Mouse (Mus musculus): Measurements from ENCODE around the gene Cct8l1.

Gene Cct8l1

DNA sequence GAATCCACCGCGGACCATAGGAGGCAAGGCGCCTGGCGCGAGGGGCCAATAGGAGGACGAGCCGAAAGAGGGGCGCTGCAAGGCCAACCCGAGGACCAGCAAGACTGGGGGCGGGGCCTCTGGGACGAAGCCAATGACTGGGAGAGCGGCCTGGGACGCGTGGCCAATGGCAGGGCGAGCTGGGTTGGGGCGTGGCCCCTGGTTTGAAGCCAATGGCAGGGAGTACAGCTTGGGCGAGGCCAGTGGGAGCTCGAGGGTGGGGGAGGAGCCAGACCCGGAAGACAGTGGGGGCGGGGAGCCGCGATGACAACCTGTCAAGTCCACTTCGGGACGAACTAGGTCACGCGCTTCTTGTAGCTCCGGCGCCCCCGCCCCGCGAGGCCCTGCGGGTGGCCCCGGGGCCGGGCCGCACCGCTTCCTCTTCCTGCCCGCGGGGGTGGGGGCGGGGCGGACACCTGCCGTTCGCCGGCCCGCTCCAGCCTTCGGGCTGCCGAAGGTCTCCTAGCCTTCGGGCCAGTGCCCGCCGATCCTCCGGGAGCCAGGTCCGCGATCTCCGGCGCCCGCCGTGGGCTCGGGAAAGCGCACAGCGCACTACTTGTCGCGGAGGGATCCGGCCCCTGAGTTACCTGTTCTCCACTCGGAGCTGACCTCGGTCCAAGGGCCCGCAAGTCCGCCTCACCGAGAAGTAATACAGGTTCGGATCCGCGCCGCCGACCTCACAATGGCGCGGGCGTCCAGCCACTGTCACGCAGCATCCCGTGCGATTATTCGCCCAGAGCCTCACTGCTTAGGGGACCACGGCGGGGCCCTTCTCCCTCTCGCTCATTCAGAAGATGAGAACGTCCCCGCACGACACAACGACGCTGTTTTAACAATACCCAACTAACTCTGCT is 13.9 kb downstream of the Cct8l1 start:
- DNase-seq (ENCODE audit: low read depth, low spot score) = peak; percentile 99

DNA sequence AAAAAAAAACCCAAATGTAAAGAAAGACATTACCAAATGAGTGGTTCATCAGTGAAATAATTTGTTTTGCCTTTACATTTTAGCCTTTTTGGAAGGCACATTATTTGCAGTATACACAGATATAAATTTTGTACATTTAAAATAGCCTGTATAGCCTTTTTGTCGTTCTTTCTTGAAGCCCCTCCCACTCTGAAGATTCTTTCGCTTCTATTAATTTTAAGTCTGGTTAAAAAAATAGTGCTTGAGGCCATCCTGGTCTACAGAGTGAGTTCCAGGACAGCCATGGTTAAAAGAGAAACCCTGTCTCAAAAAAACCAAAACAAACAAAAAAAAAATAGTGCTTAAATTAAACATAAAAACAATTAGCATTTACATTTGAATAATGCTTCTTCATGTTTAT is 14.8 kb downstream of the Cct8l1 start:
- DNase-seq (ENCODE audit: low read depth, low spot score) = no peak

DNA sequence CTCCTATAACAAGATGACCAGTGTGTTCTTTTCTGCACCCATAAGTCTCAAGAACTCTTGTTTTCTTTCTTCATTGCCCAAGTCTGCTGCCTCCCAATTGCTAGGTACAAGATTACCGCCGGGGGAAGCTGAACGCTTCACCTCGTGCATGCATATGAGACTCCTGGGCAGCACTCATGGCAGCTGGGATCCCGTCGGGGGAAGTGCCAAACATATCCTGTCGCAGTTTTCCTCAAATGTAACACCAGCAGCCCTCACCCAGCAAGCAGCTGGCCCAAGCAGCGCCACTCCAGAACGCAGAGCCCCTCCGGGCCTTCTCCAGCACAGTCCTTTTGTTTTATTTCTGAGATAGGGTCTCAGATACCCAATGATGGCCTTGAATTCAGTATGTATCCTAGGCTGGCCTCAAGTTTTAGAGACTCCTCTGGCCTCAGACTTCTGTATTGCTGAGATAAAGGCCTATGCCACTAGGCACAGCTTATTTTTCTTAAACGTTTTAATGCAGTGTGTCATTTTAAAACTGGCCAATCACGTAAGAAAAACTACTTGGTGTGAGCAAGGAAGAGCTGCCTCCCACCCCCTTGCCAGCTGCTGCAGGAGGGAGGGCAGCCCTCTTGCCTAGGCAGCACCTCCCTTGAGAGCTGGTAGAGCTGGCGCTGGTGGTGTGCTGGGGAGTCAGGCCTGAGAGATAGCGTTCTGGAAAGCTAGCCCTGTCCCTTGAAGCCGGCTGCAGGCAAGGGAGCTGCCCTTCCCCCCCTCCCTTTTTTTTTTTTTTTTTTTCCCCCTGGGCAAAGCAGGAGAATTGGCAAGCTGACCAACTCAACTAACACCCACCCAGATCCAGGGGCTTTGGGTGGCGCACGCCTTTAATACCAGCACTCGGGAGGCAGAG is 16.6 kb downstream of the Cct8l1 start:
- DNase-seq (ENCODE audit: low read depth, low spot score) = no peak

DNA sequence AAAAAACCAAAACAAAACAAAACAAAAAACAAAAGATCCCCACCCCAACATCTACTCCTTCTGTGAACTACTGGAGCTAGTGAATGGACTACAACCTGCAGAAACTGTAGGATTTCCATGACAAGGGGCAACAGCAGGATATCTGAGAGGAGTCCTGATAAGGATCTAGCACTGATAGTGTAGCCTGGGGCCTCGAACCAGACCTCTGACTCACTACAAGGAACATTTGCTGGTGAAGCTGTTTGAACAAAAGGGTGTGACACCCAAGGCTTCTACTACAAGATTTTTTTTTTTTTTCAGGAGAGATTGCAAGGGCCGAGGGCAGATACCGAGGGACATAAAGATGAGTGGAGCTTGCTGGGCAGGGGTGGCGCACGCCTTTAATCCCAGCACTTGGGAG is 17.4 kb downstream of the Cct8l1 start:
- DNase-seq (ENCODE audit: low read depth, low spot score) = no peak

DNA sequence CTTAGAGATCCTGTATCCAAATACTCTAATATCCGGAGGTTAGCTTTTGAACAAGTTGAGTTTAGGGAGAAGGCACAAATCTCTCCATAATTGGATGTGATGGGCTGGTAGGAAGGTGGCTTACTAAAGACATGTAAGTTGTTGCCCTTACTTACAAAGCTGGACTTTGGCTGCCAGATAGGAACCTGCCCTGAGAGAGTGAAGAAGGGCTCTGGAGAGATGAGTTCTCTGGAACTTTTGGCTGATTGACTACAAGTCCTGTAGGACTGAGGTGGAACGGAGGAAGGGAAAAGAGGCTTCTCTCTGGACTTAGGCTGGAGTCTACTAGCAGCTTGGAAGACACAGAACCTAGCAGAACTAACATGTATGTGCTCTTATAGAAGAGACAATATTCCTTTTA is 19.7 kb downstream of the Cct8l1 start:
- no peak for DNase-seq (ENCODE audit: low read depth, low spot score)

DNA sequence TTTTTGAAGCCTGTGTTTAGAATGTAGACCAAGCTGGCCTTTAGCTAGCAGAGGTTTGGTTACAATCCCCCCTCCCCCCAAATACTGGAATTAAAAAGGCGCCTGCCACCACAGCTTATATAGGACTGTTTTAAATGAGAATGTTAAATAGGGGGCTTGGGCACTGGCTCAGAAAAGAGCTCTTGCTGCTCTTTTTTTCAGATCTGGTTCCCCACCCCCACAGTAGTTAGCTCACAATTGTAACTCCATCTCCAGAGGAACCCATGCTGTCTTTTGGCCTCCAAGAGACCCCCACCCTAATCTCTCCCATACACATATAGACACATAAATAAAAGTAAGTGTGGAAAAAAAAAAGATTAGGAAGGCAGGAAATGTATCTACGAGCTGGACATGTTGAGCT is 20.6 kb downstream of the Cct8l1 start:
- DNase-seq (ENCODE audit: low read depth, low spot score) = no peak

DNA sequence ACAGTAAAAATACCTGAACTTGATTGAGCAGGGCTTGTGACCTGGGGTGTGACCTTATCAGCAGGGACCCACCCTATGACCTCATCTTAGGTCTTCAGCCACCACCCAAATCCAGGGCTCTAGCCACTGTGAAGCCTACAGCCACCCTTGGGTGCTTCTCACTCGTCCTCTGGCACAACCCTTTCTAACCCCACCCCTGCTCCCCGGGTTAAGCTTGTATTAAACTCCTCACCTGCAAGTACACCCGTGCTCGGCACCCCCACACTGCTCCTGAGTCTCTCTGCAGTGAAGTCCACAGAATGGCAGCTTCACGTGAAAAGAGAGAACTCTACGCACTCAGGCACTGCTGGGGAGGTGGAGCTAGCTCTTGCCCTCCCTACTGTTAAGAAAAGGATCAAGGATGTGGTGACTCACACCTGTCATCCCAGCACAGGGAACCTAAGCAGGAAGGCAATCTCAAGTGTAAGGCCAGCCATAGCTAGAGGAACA is 21.1 kb downstream of the Cct8l1 start:
- peak; percentile 68 for DNase-seq (ENCODE audit: low read depth, low spot score)

DNA sequence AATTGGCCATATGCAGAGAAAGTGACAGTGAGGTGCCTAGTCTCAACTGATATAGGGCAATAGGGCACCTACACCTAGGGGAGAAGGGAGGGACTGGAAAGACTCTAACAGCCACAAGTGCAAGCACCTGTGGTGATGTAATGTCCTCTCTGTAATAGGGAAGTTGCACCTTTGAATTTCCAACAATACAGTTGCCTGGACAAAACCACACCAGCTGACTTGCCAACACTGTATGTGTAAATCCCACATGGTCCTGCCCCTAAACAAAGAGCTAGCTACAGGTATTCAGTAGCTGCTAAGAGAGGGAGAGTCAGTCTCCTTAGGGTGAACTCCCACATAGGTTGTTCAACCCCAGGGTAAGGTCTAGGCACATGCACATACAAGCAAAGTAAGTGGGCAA is 24.5 kb downstream of the Cct8l1 start:
- no peak for DNase-seq (ENCODE audit: low read depth, low spot score)

DNA sequence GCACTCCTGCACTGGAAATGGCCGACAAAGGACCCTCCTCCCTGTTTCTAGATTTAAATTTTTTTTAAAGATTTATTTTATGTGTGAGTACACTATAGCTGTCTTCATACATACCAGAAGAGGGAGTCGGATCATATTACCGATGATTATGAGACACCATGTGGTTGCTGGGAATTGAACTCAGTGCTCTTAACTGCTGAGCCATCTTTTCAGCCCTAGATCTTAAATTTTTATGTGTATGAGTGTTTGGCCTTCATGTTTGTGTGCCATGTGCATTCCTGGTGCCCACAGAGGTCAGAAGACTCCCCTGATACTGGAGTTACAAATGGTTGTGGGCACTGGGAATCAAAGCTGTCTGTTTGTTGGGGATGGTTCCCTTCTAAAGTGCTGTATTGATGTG is 25.1 kb downstream of the Cct8l1 start:
- no peak for DNase-seq (ENCODE audit: low read depth, low spot score)

DNA sequence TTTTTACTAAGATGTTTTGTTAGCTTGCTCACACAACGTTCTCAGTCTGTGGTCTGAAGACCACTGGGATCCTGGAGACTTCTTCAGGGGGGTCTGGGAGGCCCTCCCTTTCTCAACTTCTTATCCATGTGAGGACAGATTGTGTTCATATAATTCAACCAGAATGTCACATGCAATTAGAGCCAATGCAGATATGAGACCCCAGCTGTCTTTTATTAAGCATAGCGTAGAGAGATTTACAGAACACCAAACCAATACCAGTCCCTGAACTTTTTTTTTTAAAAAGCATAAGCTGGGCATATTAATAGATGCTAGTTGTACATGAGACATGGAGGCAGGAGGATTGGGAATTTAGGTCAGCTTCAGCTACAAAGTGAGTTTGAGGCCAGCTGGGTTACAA is 25.8 kb downstream of the Cct8l1 start:
- DNase-seq (ENCODE audit: low read depth, low spot score) = no peak

DNA sequence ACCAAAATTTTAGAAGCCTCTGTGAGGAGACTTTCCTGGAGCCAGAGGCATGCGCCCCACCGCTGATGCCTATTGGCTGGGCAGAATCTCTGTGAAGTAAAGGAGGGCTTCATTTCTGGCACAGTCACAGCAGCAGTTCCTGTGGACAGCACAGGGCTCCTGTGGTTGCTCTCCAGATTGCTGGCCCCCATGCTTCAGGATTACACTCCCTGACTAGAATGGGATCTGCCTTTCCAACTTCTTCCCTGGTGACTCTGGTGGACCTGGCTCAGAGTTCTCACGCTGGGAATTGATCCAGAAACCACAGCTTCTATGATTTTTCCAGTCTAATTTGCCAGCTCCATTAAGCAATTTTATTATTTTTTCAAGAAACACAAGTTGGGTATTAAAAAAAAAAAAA is 28.2 kb downstream of the Cct8l1 start:
- no peak for DNase-seq (ENCODE audit: low read depth, low spot score)

DNA sequence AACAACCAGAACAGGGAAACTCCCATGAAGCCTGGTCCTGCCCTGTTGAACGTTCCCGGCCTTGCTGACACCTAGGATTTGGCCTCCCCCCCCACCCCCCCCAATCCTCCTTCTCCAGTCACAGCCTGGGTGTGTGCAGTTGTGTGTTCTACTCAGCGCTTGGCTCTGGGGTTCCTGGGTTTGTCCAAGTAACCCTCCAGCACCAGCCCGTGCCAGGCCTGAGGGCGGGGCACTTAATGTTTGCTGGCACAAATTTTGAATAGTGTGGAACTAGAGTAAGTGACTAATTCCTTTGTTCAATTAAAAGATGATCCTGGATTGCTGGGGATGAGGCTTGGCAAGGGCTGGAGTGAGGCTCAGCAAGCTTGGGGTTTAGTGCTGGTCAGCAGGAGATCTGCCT is 28.7 kb downstream of the Cct8l1 start:
- no peak for DNase-seq (ENCODE audit: low read depth, low spot score)

DNA sequence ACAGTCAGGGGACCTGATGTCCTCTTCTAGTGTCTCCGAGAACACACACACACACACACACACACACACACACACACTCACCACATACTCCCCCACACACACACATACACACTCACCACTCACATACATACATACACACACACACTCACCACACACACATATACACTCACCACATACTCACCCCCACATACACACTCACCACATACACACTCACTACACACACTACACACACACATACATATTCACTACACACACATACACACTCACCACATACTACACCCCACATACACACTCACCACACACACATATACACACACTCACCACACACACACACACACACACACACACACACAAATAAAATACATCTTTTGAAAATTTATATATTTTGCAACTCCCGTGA is 31.0 kb downstream of the Cct8l1 start:
- no peak for DNase-seq (ENCODE audit: low read depth, low spot score)

DNA sequence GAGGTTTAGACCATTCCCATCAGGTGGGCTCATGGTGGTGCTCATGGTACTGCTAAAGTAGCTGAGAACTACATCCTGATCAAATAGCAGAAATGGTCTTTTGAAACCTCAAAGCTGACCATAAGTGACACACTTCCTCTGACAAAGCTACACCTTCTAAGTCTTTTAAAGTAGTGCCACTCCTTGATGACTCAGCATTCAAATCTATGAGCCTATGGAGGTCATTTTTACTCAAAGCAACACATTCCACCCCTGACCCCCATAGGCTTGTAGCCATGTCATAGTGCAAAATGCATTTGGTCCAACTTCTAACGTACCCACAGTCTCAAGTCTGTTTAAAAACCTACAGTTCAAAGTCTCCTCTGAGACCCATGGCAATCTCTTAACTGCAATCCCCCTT is 35.0 kb downstream of the Cct8l1 start:
- no peak for DNase-seq (ENCODE audit: low read depth, low spot score)

DNA sequence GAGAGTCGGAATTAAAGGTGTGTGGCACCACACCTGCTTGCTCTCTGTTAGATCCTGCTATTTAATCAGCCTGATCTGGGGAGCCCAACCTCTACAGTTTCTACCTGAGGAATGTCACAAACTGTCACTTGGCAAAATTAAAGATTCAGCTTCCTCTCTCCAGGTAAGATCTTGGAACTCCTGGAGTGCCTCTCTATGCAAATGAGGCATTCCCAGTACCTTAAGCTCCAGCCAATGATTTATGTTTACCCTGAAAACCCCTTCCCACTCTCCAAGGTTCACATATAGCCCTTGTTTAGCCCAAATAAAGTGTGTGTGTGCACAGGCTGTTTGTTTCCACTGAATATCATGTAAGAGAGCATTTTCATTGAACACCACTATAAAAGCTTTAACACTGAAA is 38.3 kb downstream of the Cct8l1 start:
- DNase-seq (ENCODE audit: low read depth, low spot score) = no peak

DNA sequence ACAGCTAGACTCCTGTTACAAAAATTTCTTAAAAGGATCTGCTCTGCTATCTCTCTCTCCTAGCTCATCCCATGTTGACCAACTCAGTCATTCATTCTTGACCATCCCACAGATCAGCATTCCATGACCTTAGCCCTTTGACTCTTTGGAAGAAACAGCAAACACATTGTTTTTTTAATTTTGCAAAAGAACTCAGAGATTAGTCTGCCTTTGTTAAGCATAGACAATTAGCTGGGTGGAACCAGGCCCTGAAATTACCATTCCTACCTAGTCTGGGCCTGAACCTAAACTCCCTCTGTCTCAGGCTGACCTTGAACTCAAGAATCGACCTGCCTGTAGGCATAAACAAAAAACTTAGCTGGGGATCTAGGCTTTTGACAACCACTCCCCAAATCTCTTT is 38.8 kb downstream of the Cct8l1 start:
- no peak for DNase-seq (ENCODE audit: low read depth, low spot score)

DNA sequence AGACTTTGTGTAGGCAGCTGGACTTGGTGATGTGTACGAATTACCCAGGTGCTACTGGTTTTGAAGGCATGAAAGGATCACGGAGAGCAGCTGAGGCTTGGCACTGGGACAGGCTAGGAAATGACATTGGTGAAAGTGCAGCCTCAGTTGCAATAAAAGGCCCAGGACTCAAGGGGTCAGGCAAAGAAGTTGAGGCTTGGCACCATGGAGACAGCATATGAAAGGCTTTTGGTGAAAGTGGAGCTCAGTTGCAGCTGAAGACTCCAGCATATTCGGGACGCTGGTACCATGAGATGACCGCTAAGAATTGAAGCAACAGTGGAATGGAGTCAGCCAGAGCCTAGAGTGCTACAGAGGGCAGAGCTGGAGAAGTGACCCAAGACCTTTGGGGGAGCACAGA is 39.8 kb downstream of the Cct8l1 start:
- no peak for DNase-seq (ENCODE audit: low read depth, low spot score)

DNA sequence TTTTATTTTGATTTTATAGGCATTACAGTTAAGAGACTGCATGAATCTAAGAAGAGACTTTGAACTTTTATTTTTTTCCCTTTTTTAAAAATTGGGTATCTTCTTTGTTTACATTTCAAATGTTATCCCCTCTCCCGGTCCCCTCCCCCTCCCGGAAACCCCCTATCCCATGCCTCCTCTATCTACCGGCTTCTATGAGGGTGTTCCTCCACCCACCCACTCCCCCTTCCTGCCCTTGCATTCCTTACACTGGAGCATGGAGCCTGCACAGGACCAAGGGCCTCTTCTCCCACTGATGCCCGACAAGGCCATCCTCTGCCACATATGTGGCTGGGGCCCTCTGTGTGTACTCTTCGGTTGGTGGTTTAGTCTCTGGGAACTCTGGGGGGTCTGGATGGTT is 40.5 kb downstream of the Cct8l1 start:
- DNase-seq (ENCODE audit: low read depth, low spot score) = no peak

Data from retina, adult 2 months (tissue).